Comparison of ENCODE assay signal across 31 mouse cellular contexts in genomic region chr8:30444274-30444673, GRCm38 (mm10).
"Had no signal": no experiment of that assay in that cellular context is flagged by ENCODE, and none has a peak within 500 bp of the region (broad histone marks: within the 10 kb centered on the region; RNA-seq: fewer than 3 reads in every experiment).

No protein-coding gene starts in this region.

- DNase-seq: left cerebral cortex, postnatal 4 days; liver; liver, embryonic 13.5 days; liver, postnatal 0 days; lung, adult 18-20 months; lung, adult 2 months; lung, embryonic 14.5 days; lung, postnatal 10 days; lung, postnatal 14 days; lung, postnatal 36 days; lung, postnatal 4 days; midbrain, embryonic 14.5 days had no signal

- H3K9ac ChIP-seq: limb, embryonic 12.5 days; limb, embryonic 13.5 days; limb, embryonic 15.5 days; liver, embryonic 12.5 days; liver, embryonic 13.5 days; liver, embryonic 14.5 days; liver, embryonic 15.5 days; liver, postnatal 0 days; lung, embryonic 14.5 days; lung, embryonic 15.5 days; midbrain, embryonic 12.5 days; midbrain, embryonic 13.5 days; midbrain, embryonic 15.5 days had no signal

- H3K27ac ChIP-seq: limb, embryonic 10.5 days; limb, embryonic 12.5 days; limb, embryonic 13.5 days; limb, embryonic 15.5 days; liver, embryonic 12.5 days; liver, embryonic 13.5 days; liver, embryonic 14.5 days; liver, embryonic 15.5 days; lung, embryonic 15.5 days; macrophage; midbrain, embryonic 10.5 days; midbrain, embryonic 12.5 days; midbrain, embryonic 13.5 days; midbrain, embryonic 15.5 days had no signal

- H3K4me3 ChIP-seq: limb, embryonic 10.5 days; limb, embryonic 12.5 days; limb, embryonic 13.5 days; limb, embryonic 15.5 days; liver, embryonic 12.5 days; liver, embryonic 13.5 days; liver, embryonic 15.5 days; lung, embryonic 15.5 days; megakaryocyte, embryonic 14.5 days; midbrain, embryonic 10.5 days; midbrain, embryonic 12.5 days; midbrain, embryonic 13.5 days; midbrain, embryonic 15.5 days; myocyte had no signal

- H3K27me3 ChIP-seq: limb, embryonic 12.5 days; limb, embryonic 13.5 days; limb, embryonic 15.5 days; liver, embryonic 12.5 days; liver, embryonic 13.5 days; liver, embryonic 15.5 days; lung, embryonic 15.5 days; megakaryocyte, embryonic 14.5 days; midbrain, embryonic 12.5 days; midbrain, embryonic 13.5 days; midbrain, embryonic 15.5 days had no signal

- H3K36me3 ChIP-seq: limb, embryonic 10.5 days; limb, embryonic 12.5 days; limb, embryonic 13.5 days; limb, embryonic 15.5 days; liver, embryonic 12.5 days; liver, embryonic 13.5 days; liver, embryonic 15.5 days; lung, embryonic 15.5 days; midbrain, embryonic 10.5 days; midbrain, embryonic 12.5 days; midbrain, embryonic 13.5 days; midbrain, embryonic 15.5 days had no signal

- H3K4me2 ChIP-seq: limb, embryonic 12.5 days; limb, embryonic 13.5 days; limb, embryonic 15.5 days; liver, embryonic 11.5 days; liver, embryonic 12.5 days; liver, embryonic 13.5 days; liver, embryonic 15.5 days; lung, embryonic 14.5 days; lung, embryonic 15.5 days; midbrain, embryonic 11.5 days; midbrain, embryonic 12.5 days; midbrain, embryonic 13.5 days; midbrain, embryonic 15.5 days had no signal

- ATAC-seq: liver, embryonic 12.5 days; liver, postnatal 0 days; lung, postnatal 0 days; midbrain, embryonic 13.5 days; midbrain, embryonic 15.5 days; midbrain, embryonic 16.5 days had no signal

- H3K9me3 ChIP-seq: limb, embryonic 10.5 days; limb, embryonic 12.5 days; limb, embryonic 13.5 days; limb, embryonic 15.5 days; liver, embryonic 12.5 days; liver, embryonic 13.5 days; liver, embryonic 15.5 days; lung, embryonic 15.5 days; megakaryocyte, embryonic 14.5 days; midbrain, embryonic 10.5 days; midbrain, embryonic 12.5 days; midbrain, embryonic 13.5 days; midbrain, embryonic 15.5 days had no signal

- H3K4me1 ChIP-seq: limb, embryonic 10.5 days; limb, embryonic 12.5 days; limb, embryonic 13.5 days; limb, embryonic 15.5 days; liver, embryonic 12.5 days; liver, embryonic 13.5 days; liver, embryonic 15.5 days; lung, embryonic 15.5 days; megakaryocyte, embryonic 14.5 days; midbrain, embryonic 10.5 days; midbrain, embryonic 12.5 days; midbrain, embryonic 13.5 days; midbrain, embryonic 15.5 days had no signal
